Mouse (Mus musculus) layer of hippocampus, adult 11-12 months (tissue): ENCODE measurements around the gene Rhobtb3.
A peak's percentile ranks its signal among the peaks of the same experiment; 100 is the strongest.
"Not testable (repeated sequence)": the region's sequence is repeated elsewhere in the genome, so short reads cannot be mapped to it uniquely, and the experiment has no call there.

ENCODE experiments used
- DNase-seq: peaks from one replicate; pipeline ENCODE4 v3.0.0; 2022; ENCODE audit warnings: low spot score

Gene Rhobtb3

DNA sequence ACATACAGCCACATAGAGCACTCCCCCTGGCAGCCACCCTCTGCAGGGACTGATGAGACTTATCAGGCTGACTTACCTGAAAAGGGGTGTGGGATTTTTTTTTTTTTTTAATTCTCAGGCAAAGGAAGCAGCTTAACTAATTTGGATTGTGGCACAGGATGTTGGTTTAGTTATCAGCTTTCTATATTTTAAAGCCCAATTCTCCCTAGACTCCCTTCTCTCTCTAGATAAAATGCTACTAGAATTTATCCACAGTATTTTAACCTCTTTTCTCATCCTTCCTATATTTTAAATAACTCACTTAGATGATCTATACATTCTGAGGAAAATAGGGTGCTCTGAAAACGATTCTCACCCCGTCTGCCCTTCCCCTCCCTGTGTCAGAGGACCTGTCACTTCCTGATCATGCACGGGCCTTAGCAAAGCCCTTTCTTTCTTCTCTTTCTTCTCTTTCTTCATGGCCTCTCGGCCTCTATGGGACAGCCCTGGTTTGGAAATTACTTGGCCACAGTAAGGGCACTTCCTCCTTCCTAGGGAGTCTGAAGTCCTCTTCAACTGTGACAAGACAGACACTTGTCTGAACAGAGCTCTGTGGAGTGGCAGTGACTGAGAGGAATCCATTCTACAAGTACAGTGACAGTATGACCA, 98.1 kb downstream of the Rhobtb3 start:
- DNase-seq = no peak

DNA sequence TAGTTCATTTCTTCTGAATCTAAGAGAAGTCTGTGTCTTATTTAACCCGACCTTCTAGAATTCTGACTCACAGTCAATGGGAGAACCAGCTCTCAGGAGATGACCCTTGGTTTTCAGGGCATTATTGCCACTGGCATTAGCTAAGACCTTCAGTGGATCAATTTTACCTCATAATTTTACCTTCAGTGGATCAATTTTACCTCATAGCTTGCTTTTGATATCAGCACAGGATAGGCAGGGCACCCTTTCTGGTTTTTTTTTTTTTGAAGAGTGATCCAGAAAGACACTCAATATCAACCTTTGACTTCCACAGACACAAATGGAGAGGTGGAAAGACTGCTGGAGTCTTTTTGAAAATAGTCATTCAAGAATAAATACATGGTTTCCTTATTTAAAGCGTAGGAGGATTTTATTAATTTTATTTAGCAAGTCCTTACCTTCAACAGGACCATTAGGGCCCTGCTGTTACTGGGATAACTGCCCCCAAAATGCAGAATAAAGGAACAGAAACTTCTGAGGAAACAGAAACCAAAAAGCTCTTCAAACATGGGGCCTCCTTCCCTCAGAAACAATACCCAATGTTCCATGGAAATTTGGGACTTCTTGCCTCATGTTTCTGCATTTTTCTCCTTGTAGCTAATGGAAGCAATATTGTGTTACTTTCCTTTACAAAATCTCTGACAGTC, 98.7 kb downstream of the Rhobtb3 start:
- no peak for DNase-seq

DNA sequence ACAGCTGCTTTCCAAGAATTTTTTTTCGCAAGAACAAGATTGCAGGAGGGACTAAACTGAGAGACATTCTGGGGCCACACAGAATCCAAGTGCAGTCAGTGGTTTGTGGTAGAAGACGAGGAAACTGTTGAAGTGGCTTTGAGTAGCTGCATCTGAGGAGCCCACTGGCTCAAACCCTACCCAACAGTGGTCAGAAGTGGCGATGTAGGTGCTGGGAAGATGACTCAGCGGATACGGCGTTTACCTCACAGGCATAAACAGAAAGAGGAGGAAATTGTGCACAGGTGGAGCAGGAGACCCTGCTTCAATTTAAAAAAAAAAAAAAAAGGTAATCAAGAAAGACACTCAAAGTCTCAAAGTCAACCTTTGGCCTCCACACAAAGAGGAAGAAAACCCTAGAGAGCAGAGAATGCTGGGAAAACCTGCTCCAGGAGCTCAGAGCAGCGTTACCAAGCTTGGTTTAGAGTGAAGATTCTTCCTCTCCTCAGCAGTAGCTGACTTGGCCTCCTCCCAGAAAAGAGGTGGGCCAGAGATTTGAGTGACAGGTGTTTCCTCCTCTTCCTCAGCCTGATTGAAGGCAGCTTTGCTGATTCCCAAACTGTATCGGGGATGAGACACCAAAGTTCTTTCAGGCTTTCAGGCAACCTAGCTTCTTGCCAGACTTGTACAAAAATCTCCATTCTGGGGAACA, 99.6 kb downstream of the Rhobtb3 start:
- DNase-seq = no peak

DNA sequence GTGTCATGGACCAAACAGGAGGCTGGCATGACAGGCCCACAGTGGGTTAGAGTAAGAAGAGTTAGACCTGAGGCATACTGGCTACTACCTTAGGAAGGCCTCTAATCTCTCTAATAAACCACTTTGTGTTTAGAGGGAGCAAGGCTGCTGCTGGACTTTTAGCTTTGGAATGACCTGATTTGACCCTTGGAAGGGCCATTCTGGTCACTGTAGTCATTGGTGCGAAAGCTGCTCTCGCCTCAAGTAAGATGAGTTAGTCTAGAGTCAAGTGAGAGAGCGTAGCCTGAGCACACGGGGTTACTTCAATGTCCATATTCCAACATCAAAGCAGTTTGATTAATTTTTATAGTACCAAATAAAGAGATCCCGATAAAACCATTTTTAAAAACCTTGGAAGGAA, 100.4 kb downstream of the Rhobtb3 start:
- no peak for DNase-seq

DNA sequence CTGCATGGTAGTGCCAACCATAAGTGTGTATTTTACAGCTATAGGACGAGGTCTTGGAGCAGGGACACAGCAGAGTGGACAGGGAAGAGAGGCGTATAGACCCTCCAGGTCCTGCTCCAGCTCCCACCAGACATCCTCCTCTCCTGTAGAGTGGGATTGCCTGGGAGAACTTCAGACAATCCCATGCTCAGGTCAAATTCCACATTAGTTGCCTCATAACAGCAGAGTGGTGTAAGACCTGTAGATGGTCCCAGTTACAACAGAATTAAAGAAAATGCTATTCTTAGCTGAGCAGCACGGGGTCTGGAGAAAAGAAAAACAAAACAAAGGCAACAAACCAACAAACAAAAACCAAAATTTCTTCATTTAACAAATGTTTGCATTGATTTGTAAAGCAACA, 101.8 kb downstream of the Rhobtb3 start:
- DNase-seq = no peak

DNA sequence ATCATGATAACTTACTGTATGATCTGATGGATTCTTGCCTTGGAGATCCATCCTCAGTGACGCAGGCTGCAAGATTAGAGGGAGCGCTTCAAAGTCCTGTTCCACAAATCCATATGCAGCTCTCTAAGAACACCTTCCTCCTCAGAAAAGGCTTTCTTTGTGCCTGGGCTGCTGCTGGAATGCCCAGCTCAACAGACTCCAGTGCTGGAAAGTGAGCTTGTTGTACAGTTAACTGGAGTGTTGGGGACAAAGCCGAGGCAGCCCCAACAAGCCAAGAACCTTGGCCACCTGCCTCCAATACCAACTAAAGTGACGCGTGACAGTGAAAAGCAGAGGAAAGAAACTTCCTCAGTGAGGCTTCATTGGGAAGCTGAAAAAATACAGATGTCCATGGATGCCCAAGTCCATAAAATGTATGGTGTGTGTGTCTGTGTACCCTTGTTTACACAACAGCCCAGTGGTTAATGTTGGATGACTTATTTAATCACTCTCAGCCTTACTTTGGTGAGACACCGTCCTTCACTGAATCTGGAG, 102.9 kb downstream of the Rhobtb3 start:
- DNase-seq = no peak

DNA sequence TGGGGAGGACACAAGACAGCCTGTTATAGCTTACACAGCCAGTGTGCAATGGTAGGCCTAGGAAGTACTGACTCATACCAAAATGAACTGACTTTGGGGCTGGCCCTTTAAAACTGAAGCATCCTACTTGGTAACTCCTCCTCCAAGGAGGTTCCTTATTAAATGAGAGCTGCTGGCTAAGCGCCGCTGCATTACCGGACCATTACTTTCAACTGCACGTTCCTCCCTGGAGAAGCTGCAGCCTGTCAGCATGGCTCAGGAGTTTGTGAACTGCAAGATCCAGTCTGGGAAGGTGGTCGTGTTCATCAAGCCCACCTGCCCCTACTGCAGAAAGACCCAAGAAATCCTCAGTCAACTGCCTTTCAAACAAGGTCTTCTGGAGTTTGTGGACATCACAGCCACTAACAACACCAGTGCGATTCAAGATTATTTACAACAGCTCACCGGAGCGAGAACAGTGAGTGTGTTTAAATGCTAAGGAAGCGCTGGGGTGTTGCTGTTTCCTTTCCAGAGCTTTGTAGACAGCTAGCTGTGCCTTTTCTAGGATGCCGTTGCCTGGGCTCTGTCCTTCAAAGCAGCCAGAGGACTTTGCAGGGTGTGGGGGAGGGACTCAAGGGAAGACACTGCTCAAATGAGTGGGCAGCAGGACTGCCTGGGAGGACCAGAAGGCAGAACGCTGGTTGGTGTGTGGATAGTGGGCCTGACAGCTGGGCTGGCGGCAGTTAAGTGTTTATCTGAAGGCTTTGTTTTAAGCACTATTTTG, 103.8 kb downstream of the Rhobtb3 start, which contains the start of gene Glrx:
Gene Glrx, plus strand, starts transcription at position 150 of the 763 bp plus-strand sequence.
- peak; percentile 82 for DNase-seq

DNA sequence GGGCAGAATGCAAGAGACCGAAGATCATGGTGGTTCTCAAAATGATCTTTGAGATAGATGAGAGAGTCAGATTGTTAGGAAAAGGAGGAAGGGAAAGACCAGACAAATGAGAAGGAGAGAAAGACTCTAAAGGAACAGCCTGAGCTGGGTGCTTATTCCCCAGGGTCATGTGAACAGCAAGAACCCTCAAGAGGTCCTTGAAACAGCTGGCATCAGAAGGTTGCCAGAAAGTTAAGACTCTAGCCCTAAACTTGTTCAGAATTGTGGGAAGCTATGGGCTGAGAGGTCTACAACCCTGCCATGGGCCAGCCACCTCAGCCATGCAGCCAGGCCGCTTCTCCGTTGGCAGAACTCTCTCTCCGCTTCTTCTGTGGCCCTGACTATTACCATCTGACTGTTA, 105.2 kb downstream of the Rhobtb3 start:
- no peak for DNase-seq

DNA sequence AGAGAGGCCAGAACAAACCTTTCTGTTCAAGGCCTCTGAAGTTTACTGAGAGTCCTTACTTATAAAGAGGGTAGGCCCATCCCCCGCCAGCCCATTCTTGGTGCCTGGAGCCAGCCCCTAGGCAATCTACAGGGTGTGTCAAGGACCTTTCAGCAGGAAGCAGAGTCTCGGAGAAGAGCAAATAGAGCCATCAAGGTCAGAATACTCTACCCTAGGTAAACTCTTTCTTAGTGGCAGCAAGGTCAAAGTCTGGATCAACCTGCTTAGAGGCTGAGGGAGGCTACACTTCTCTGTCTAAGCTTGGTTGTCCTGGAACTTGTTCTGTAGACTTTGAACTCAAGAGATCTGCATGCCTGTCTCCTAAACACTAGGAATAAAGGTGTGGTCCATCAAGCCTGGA, 108.3 kb downstream of the Rhobtb3 start:
- DNase-seq = no peak

DNA sequence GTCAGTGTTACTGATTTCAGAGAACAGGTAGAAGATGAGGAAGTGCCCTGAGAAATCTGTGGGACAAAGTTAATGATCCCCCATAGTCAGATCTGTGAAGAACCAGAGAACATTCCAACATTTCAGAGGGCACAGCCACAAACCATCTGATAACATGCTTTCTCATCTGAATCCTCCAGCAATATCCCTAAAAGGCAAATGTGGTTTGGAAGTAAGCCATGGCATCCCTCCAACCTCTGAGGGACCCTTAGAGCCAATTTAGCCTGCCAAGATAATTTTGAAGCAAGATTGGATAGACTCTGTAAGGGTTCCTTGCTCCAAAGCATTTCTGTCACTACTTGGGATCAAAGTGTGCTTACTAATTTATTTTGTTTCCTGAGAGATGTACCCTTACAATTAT, 110.2 kb downstream of the Rhobtb3 start:
- DNase-seq = no peak

DNA sequence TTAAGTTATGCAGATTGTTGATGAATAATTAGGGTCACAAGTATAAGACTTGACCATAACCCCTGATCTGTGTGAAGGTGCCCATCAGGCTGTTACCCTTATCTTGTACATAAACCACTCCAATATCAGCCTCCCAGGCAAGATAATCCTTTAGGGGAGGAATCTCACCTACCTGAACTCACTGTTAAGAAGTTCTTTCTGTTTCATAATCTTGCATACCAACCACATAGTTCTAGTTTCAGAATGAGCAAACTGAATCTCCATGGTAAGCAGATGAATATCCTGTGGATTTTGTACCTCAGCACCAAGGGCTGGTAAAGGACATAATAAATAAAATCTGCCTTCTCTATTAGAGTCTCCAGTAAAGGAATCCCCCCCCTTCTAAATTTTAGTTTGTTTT, 111.0 kb downstream of the Rhobtb3 start:
- no peak for DNase-seq

DNA sequence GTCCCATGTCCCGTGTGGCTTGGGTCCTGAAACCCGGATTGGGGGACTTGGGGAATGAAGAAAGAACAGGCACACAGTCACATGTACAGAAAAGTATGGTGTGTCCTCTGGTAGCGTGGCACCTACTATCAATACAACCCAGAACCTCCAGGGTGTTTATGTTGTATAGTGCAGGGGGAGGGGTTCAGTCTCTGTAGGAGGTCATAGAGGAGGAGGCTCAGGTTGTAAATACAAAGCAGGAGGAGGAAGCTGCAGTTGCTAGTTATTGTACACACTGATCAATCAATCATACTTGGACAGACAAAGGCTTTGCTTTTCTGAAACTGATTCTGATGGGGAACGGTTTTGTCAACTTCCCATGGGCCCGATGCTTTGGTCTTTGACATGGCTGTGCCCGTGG, 112.0 kb downstream of the Rhobtb3 start:
- no peak for DNase-seq

DNA sequence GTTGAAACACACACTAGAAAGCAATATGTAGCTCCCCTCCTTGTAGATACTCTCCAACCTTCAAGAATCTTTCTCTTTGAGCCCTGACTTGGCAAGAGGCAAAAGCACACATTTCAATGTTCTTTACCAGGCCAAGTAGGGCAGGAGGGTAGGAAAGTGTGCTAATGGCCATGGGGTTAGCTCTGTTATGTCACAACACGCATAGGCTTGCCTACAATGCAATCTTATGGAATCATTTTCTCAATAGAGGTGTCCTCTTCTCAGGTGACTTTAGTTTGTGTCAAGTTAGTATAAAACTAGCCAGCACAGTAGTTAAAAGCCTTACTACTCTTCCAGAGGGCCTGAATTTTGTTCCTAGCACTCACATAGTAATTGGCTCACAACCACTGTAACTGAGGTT, 113.0 kb downstream of the Rhobtb3 start:
- DNase-seq = no peak

DNA sequence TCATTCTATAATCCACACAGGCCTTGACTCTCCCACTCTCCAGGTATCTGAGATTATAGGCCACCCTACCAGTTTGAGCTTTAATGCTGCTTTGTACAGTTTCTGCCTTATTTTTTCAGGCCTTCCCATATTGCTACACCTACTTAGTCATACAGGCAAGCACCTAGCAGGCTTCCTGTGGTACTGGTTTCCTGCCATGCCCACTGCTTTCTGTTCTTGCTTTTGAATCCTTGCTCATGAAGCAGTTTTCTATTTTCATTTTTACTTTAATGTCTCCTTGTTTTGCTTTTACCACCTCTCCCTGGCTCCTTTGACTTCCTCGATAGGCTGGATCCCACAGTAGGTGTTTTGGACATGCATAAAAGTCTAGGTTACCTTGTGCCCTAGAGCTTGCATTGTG, 118.3 kb downstream of the Rhobtb3 start:
- DNase-seq = no peak

DNA sequence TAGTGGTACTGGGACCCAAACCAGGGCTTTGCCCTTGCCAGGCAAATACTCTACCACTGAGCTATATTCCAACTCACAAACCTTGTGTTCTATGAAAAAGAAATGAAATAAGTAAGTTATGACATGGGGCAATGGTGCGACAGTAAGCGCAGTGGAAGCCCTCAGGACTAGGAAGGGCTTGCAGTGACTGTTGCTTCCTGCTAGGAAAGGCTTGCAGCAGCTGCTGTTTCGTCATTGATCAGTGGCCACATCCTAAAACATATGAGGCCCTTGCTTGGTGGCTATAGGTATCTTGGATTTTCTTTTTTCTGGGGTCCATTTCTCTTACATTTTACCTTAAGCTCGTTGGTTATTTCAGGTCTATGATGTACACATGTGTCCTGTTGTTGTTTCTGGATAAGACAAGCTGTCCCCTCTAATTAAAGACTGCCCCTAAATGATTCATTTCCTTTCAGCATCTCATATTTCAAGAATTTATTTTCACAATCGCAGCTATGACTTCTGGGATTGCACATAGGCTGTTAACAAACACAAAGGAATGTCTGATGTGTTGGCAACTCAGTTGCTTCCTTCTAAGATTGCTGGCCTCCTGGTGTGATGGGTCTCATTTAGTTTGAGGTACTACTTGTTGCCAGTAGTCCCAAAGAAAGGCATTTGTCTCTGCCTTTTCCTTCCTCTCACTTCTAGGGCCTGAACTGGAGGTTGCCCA, 119.0 kb downstream of the Rhobtb3 start:
- DNase-seq = no peak

DNA sequence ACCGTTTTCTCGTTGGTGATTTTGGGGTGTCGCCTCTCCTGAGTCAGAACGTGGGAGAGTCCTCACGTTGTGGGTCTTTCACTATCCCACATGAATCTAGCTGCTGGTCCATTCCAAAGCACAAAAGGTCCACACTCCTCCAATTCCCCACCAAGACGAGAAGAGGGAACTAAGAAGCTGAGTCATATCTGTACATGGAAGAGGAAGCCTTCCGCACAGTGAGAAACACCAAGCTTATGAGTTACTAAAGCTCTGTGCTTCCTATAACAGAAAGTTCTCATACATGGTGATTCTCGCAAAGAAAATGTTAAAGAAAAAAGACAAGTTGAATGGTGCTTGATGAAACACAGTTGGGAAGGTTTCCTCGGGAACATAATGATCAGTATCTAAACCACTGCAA, 120.5 kb downstream of the Rhobtb3 start:
- no peak for DNase-seq

DNA sequence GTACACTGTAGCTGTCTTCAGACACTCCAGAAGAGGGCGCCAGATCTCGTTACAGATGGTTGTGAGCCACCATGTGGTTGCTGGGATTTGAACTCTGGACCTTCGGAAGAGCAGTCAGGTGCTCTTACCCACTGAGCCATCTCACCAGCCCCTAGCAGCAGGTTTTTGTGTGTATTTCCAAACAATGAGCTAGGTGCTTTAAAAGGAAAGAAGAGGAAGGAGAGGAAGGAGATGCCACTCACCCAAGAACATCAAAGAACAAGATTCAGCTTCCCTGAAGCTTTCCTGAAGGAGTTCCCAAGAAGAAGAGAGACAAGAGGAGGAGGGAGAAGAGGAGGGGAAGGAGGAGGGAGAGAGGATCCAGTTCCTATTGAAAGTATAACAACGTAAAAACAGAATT, 121.4 kb downstream of the Rhobtb3 start:
- DNase-seq = not testable (repeated sequence)

DNA sequence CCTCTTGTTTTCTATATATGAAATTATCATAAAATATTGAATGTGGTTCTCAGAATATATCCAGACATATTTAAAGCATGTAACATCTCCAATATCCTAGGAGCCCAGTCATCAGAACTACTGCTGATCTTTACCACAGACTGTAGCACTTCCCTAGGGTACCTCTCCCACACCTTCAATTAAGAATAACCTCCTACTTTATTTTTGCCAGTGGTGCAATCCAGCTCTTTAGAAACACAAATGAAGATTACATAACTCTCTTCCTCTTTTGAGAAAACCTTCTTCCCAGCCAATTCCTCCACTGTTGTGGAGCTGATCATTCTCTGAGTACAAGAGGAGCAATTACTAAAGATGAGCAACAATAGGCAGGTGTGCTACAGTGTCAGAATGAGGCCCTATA, 123.8 kb downstream of the Rhobtb3 start:
- no peak for DNase-seq
